Mouse (Mus musculus) lung, postnatal 0 days (tissue): ENCODE measurements around the gene Tm4sf19. TPM values are rescaled to one million over a fixed set of nuclear protein-coding genes. Genes with fewer than 3 reads are reported as not detected.

Experiments used
- ATAC-seq: fragments of 200-750 bp; cut with Nextera tagmentation; 2 replicates; pipeline ENCODE4 v1.8.0; 2017; ENCODE audit warnings: moderate library complexity
- DNase-seq: peaks from one replicate; pipeline ENCODE4 v3.0.0-alpha.2; 2016; ENCODE audit warnings: low spot score
- H3K27ac ChIP-seq: fragments of 300-500 bp; sonication (generic); 2 replicates; pipeline ENCODE4 v1.5.1; 2014; ENCODE audit warnings: antibody characterized with exemption, mild to moderate bottlenecking, low read length, mixed read lengths
- H3K27me3 ChIP-seq: fragments of 300-500 bp; sonication (generic); replicated peaks from 2 replicates; pipeline ENCODE4 v1.6.1; 2014; ENCODE audit warnings: low read length, mixed read lengths; ENCODE audit not compliant: insufficient read depth
- H3K36me3 ChIP-seq: fragments of 300-500 bp; sonication (generic); 2 replicates; pipeline ENCODE4 v1.6.1; 2014; ENCODE audit warnings: low read length, mixed read lengths; ENCODE audit not compliant: insufficient read depth
- H3K4me1 ChIP-seq: fragments of 300-500 bp; sonication (generic); 2 replicates; pipeline ENCODE4 v1.6.1; 2014; ENCODE audit warnings: antibody characterized with exemption, low read depth, low read length, mixed read lengths; ENCODE audit not compliant: insufficient read depth
- H3K4me2 ChIP-seq: fragments of 300-500 bp; sonication (generic); replicated peaks from 2 replicates; pipeline ENCODE4 v1.6.1; 2014; ENCODE audit warnings: low read depth, mild to moderate bottlenecking, low read length, moderate library complexity, mixed read lengths
- H3K4me3 ChIP-seq: fragments of 300-500 bp; sonication (generic); 2 replicates; pipeline ENCODE4 v1.5.1; 2014; ENCODE audit warnings: low read depth, low read length
- H3K9ac ChIP-seq: fragments of 300-500 bp; sonication (generic); replicated peaks from 2 replicates; pipeline ENCODE4 v1.6.1; 2014; ENCODE audit warnings: low read depth, mild to moderate bottlenecking
- H3K9me3 ChIP-seq: fragments of 300-500 bp; sonication (generic); 2 replicates; pipeline ENCODE4 v1.6.1; 2016; ENCODE audit warnings: low read length, mixed read lengths
- CTCF ChIP-seq: IDR thresholded peaks from 2 replicates; pipeline ENCODE4 v1.5.1; 2016; ENCODE audit warnings: antibody characterized with exemption, mild to moderate bottlenecking
- EP300 ChIP-seq: IDR thresholded peaks from 2 replicates; pipeline ENCODE4 v1.6.1; 2016; ENCODE audit warnings: antibody characterized with exemption, mild to moderate bottlenecking, control low read depth
- WGBS: fragments of 180-500 bp; shearing (Covaris S2); extraction: QIAGEN DNeasy Blood & Tissue Kit; methylation state at CpG from one replicate; pipeline ENCODE4 v1.1.7; 2014; 5-methylcytosine and 5-hydroxymethylcytosine counted together
- polyA plus RNA-seq: library from polyadenylated mRNA; unstranded; fragments of >200 nt; fragmentation: Nextera tagmentation; extraction: Ambion mirVana; gene quantifications from 2 replicates; pipeline ENCODE4 v1.2.1, GENCODE M21; 2015

The Tm4sf19 gene
- polyA plus RNA-seq, 1 experiment from 2014 or later, result not detected

- WGBS, result 52% methylated on average over 2 of the region's 2 CpGs
- DNase-seq (no peak), ATAC-seq (no peak)
- Histone ChIP-seq H3K4me3 (no peak overlapping the region), H3K36me3 (no peaks in the 10 kb centered on the region), H3K4me1 (no peaks in the 10 kb centered on the region), H3K4me2 (no peak overlapping the region), H3K9me3 (no peaks in the 10 kb centered on the region), H3K9ac (no peak overlapping the region), H3K27me3 (no peaks in the 10 kb centered on the region), H3K27ac (no peak overlapping the region)
- TF ChIP-seq EP300 (no peak), CTCF (no peak)
Observed at GRCm38 (mm10) chr16:32446563-32447138, 46.3 kb downstream of the Tm4sf19 start.

- WGBS, result 52% methylated on average over 3 of the region's 3 CpGs
- H3K4me1 ChIP-seq, result no peaks in the 10 kb centered on the region
- no peak overlapping the region for H3K4me2 ChIP-seq
- DNase-seq (peak; percentile 66), ATAC-seq (peak; percentile 68)
- H3K27me3 ChIP-seq, result no peaks in the 10 kb centered on the region
- 0 out of 2 replicates have a peak overlapping the region, but pooled peaks have one; percentile 22 for H3K27ac ChIP-seq
- H3K36me3 ChIP-seq, result peaks cover 12% of the 10 kb centered on the region; the same call in 1 of the 2 replicates
- TF ChIP-seq EP300 (no peak), CTCF (no peak)
- H3K9ac ChIP-seq, result no peak overlapping the region
- H3K9me3 ChIP-seq, result no peaks in the 10 kb centered on the region
- H3K4me3 ChIP-seq, result no peak overlapping the region
Observed at GRCm38 (mm10) chr16:32449665-32450064, 49.4 kb downstream of the Tm4sf19 start.

GRCm38 (mm10) chr16:32450133-32450532 is 49.8 kb downstream of the Tm4sf19 start:
- no peak overlapping the region for H3K4me2 ChIP-seq
- H3K36me3 ChIP-seq, result peaks cover 12% of the 10 kb centered on the region; the same call in 1 of the 2 replicates
- no peak for ATAC-seq
- H3K4me3 ChIP-seq, result no peak overlapping the region
- TF ChIP-seq CTCF (no peak), EP300 (no peak)
- H3K9ac ChIP-seq, result no peak overlapping the region
- H3K27ac ChIP-seq, result 0 out of 2 replicates have a peak overlapping the region, but pooled peaks have one; percentile 22
- DNase-seq, result no peak
- no peaks in the 10 kb centered on the region for H3K9me3 ChIP-seq
- H3K27me3 ChIP-seq, result no peaks in the 10 kb centered on the region
- 96% methylated on average over 2 of the region's 2 CpGs for WGBS
- no peaks in the 10 kb centered on the region for H3K4me1 ChIP-seq

- Histone ChIP-seq H3K27me3 (no peaks in the 10 kb centered on the region), H3K4me1 (no peaks in the 10 kb centered on the region), H3K4me3 (no peak overlapping the region), H3K36me3 (peaks cover 17% of the 10 kb centered on the region; the same call in 1 of the 2 replicates), H3K9ac (no peak overlapping the region), H3K27ac (no peak overlapping the region), H3K4me2 (no peak overlapping the region), H3K9me3 (no peaks in the 10 kb centered on the region)
- TF ChIP-seq CTCF, result no peak
- no peak for TF ChIP-seq EP300
- DNase-seq (no peak), ATAC-seq (no peak)
- 94% methylated on average over 8 of the region's 8 CpGs for WGBS
Observed at GRCm38 (mm10) chr16:32453102-32453501, 52.8 kb downstream of the Tm4sf19 start.

- no peak overlapping the region for H3K4me3 ChIP-seq
- no peak overlapping the region for H3K4me2 ChIP-seq
- H3K36me3 ChIP-seq, result peaks cover 17% of the 10 kb centered on the region; the same call in 1 of the 2 replicates
- H3K27me3 ChIP-seq, result no peaks in the 10 kb centered on the region
- ATAC-seq (no peak), DNase-seq (no peak)
- H3K27ac ChIP-seq, result no peak overlapping the region
- WGBS, result 93% methylated on average over 5 of the region's 5 CpGs
- no peaks in the 10 kb centered on the region for H3K9me3 ChIP-seq
- TF ChIP-seq CTCF (no peak), EP300 (no peak)
- H3K4me1 ChIP-seq, result no peaks in the 10 kb centered on the region
- no peak overlapping the region for H3K9ac ChIP-seq
Observed at GRCm38 (mm10) chr16:32454646-32455045, 54.3 kb downstream of the Tm4sf19 start.

- no peak overlapping the region for H3K27ac ChIP-seq
- DNase-seq (no peak), ATAC-seq (no peak)
- TF ChIP-seq EP300 (no peak), CTCF (no peak)
- no peaks in the 10 kb centered on the region for H3K9me3 ChIP-seq
- no peak overlapping the region for H3K4me3 ChIP-seq
- no peaks in the 10 kb centered on the region for H3K4me1 ChIP-seq
- H3K27me3 ChIP-seq, result no peaks in the 10 kb centered on the region
- H3K9ac ChIP-seq, result no peak overlapping the region
- H3K4me2 ChIP-seq, result no peak overlapping the region
- peaks cover 17% of the 10 kb centered on the region; the same call in 1 of the 2 replicates for H3K36me3 ChIP-seq
Observed at GRCm38 (mm10) chr16:32456086-32456485, 55.8 kb downstream of the Tm4sf19 start.

- WGBS, result 86% methylated on average over 1 of the region's 1 CpGs
- Histone ChIP-seq H3K9me3 (no peaks in the 10 kb centered on the region), H3K36me3 (peaks cover 19% of the 10 kb centered on the region; the same call in 1 of the 2 replicates), H3K4me1 (no peaks in the 10 kb centered on the region), H3K4me3 (no peak overlapping the region), H3K27ac (no peak overlapping the region), H3K9ac (no peak overlapping the region), H3K27me3 (no peaks in the 10 kb centered on the region), H3K4me2 (no peak overlapping the region)
- TF ChIP-seq CTCF (no peak), EP300 (no peak)
- DNase-seq (no peak), ATAC-seq (no peak)
Observed at GRCm38 (mm10) chr16:32456761-32457160, 56.5 kb downstream of the Tm4sf19 start.

Other genes starting within 250 kb of the Tm4sf19 start
- gene Nrros, start 234.9 kb upstream of the Tm4sf19 start, polyA plus RNA-seq, result 31.5 and 43.5 TPM in 2 replicates
- 0.18 TPM in 1 of 2 replicates, not detected in the other for gene Bex6, start 220.7 kb upstream of the Tm4sf19 start, polyA plus RNA-seq
- gene Fbxo45, start 153.3 kb upstream of the Tm4sf19 start, polyA plus RNA-seq, result 7.9 and 9.2 TPM in 2 replicates
- gene Wdr53, start 153.3 kb upstream of the Tm4sf19 start, polyA plus RNA-seq, result 15.3 and 16.1 TPM in 2 replicates
- 0.10 TPM in 1 of 2 replicates, not detected in the other for gene Smco1, start 129.0 kb upstream of the Tm4sf19 start, polyA plus RNA-seq
- 16.5 and 18.6 TPM in 2 replicates for gene Rnf168, start 123.0 kb upstream of the Tm4sf19 start, polyA plus RNA-seq
- gene Ubxn7, start 68.2 kb upstream of the Tm4sf19 start, polyA plus RNA-seq, result 12.9 and 13.2 TPM in 2 replicates
- gene Tctex1d2, start 19.2 kb downstream of the Tm4sf19 start, polyA plus RNA-seq, result 24.0 and 24.6 TPM in 2 replicates
- gene Pcyt1a, start 30.4 kb downstream of the Tm4sf19 start, polyA plus RNA-seq, result 44.9 and 48.0 TPM in 2 replicates
- gene Slc51a, start 87.4 kb downstream of the Tm4sf19 start, polyA plus RNA-seq, result 0.30 and 0.41 TPM in 2 replicates
- not detected in 2 replicates for gene Zdhhc19, start 95.8 kb downstream of the Tm4sf19 start, polyA plus RNA-seq
- gene Tfrc, start 208.4 kb downstream of the Tm4sf19 start, polyA plus RNA-seq, result 14.6 and 16.0 TPM in 2 replicates
- gene Tnk2, start 243.4 kb downstream of the Tm4sf19 start, polyA plus RNA-seq, result 19.8 and 22.4 TPM in 2 replicates